Mouse (Mus musculus) retina, adult 2 months (tissue): Measurements from ENCODE around the gene Rreb1.

Source experiments
- DNase-seq: peaks from one replicate; pipeline ENCODE4 v3.0.0-alpha.2; 2012; ENCODE audit warnings: low read depth, low spot score

The Rreb1 gene

GRCm38 (mm10) chr13:37778147-37778593, at the start of gene Rreb1:
Rreb1 (plus strand) TSS chr13:37778400.
- DNase-seq, result no peak

- no peak for DNase-seq
Observed at GRCm38 (mm10) chr13:37728551-37728950, 49.6 kb upstream of the Rreb1 start.

- DNase-seq, result no peak
Observed at GRCm38 (mm10) chr13:37731914-37732693, 46.1 kb upstream of the Rreb1 start.

GRCm38 (mm10) chr13:37734501-37734900, 43.7 kb upstream of the Rreb1 start:
- DNase-seq, result no peak

GRCm38 (mm10) chr13:37740111-37740510, 38.1 kb upstream of the Rreb1 start:
- no peak for DNase-seq

GRCm38 (mm10) chr13:37740752-37741151, 37.4 kb upstream of the Rreb1 start:
- no peak for DNase-seq

GRCm38 (mm10) chr13:37742248-37742647, 36.0 kb upstream of the Rreb1 start:
- no peak for DNase-seq

- DNase-seq, result no peak
Observed at GRCm38 (mm10) chr13:37747504-37747903, 30.7 kb upstream of the Rreb1 start.

GRCm38 (mm10) chr13:37749485-37749884, 28.7 kb upstream of the Rreb1 start:
- DNase-seq, result no peak

GRCm38 (mm10) chr13:37751154-37751950, 26.8 kb upstream of the Rreb1 start:
- no peak for DNase-seq

- no peak for DNase-seq
Observed at GRCm38 (mm10) chr13:37759341-37760012, 18.7 kb upstream of the Rreb1 start.

- DNase-seq, result no peak
Observed at GRCm38 (mm10) chr13:37760013-37760342, 18.2 kb upstream of the Rreb1 start.

- no peak for DNase-seq
Observed at GRCm38 (mm10) chr13:37760373-37760772, 17.8 kb upstream of the Rreb1 start.

GRCm38 (mm10) chr13:37760957-37761941, 17.0 kb upstream of the Rreb1 start:
- DNase-seq, result no peak

GRCm38 (mm10) chr13:37763800-37764407, 14.3 kb upstream of the Rreb1 start:
- DNase-seq, result no peak

- no peak for DNase-seq
Observed at GRCm38 (mm10) chr13:37769777-37770176, 8.4 kb upstream of the Rreb1 start.

GRCm38 (mm10) chr13:37773476-37773875, 4.7 kb upstream of the Rreb1 start:
- no peak for DNase-seq

- DNase-seq, result no peak
Observed at GRCm38 (mm10) chr13:37776675-37777074, 1.5 kb upstream of the Rreb1 start.

GRCm38 (mm10) chr13:37777351-37778146, 651 bp upstream of the Rreb1 start:
- DNase-seq, result no peak
